Mouse (Mus musculus): ENCODE measurements around the gene Islr2.

DNA sequence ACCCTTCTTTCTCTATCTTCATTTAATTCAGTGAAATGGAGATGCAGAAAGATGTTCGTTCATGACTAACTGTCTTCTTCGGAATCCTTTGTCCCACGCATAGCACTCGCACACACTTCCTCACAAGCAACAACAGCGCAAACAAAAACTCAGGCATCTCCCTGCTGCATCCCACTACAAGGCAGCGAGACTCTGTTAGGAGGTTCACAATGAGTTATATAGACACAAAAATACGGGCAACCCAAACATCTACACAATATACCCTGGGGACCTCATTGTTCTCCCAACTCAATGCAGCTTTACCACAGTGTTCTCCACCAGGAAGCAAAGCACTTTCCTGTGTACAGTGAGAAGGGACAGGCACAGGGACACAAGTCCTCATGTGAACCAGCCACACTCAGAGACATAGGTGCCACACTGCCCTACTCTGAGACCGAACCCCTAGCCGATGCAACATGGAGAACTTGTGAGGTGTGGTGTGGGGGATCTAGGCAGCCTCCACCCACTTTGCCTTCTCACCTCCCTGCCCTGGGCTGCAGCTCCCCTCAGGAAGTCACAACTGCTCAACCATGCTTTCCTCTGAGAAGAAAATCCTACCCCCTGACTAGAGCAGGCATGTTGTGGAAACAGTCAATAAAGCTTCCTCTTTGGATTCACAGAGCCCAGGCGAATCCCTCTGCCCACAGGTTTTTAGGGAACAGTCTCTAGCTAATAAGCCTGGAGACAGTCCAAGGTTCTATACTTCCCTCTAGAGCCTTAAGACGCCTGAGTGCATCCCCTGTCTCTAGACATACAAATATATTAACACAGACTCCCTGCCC lies 3.6 kb downstream of the Islr2 start:
- TF ChIP-seq CTCF (IDR thresholded peaks at IDR 0.05; ENCODE audit: control insufficient read depth, insufficient read depth, insufficient replicate concordance, low read depth, low read length) (no peak), POLR2A (IDR thresholded peaks at IDR 0.05; ENCODE audit: control insufficient read depth, low read depth, low read length) (no peak)

All from testis, adult 2 months (tissue).